Mouse (Mus musculus) CH12.LX (cell line): ENCODE data around the gene Ptch2.

Source experiments
- CHD1 ChIP-seq: IDR thresholded peaks from 2 replicates; pipeline ENCODE4 v1.6.1; 2012; ENCODE audit warnings: low read depth, low read length, improper control_type of control experiment, inconsistent platforms
- CTCF ChIP-seq, 2 experiments: IDR thresholded peaks in 1 of 2; conservative IDR thresholded peaks in 1 of 2; 2 replicates each; pipeline ENCODE4 v1.5.1; 2011 to 2012; ENCODE audit warnings: low read depth in 2 of 2, low read length in 2 of 2, improper control_type of control experiment in 1 of 2, inconsistent platforms in 1 of 2, mild to moderate bottlenecking in 1 of 2, moderate library complexity in 1 of 2
- EP300 ChIP-seq: IDR thresholded peaks from 2 replicates; pipeline ENCODE4 v1.6.1; 2011; ENCODE audit warnings: low read length, improper control_type of control experiment
- ETS1 ChIP-seq: conservative IDR thresholded peaks from 2 replicates; pipeline ENCODE4 v1.6.1; 2012; ENCODE audit warnings: low read depth, mild to moderate bottlenecking, inconsistent platforms, low read length, improper control_type of control experiment, moderate library complexity
- MAX ChIP-seq: IDR thresholded peaks from 2 replicates; pipeline ENCODE4 v1.6.1; 2011; ENCODE audit warnings: low read length, improper control_type of control experiment
- POLR2A ChIP-seq: IDR thresholded peaks from 2 replicates; pipeline ENCODE4 v1.6.1; 2011; ENCODE audit warnings: low read depth, mild to moderate bottlenecking, improper control_type of control experiment, low read length
- SIN3A ChIP-seq: IDR thresholded peaks from 2 replicates; pipeline ENCODE4 v1.6.1; 2012; ENCODE audit warnings: low read length, improper control_type of control experiment, inconsistent platforms
- TCF12 ChIP-seq: IDR thresholded peaks from 2 replicates; pipeline ENCODE4 v1.6.1; 2014; ENCODE audit warnings: low read depth, mild to moderate bottlenecking, inconsistent platforms, low read length, improper control_type of control experiment
- USF1 ChIP-seq: IDR thresholded peaks from 2 replicates; pipeline ENCODE4 v1.6.1; 2014; ENCODE audit warnings: low read depth, mild to moderate bottlenecking, inconsistent platforms, low read length, improper control_type of control experiment
- USF2 ChIP-seq: conservative IDR thresholded peaks from 2 replicates; pipeline ENCODE4 v1.6.1; 2011; ENCODE audit warnings: low read depth, low read length, improper control_type of control experiment
- ZMIZ1 ChIP-seq: IDR thresholded peaks from 2 replicates; pipeline ENCODE4 v1.6.1; 2012; ENCODE audit warnings: low read depth, mild to moderate bottlenecking, inconsistent platforms, low read length, improper control_type of control experiment

GRCm38 (mm10) chr4:117052626-117053025, 43.2 kb upstream of the Ptch2 start:
- TF ChIP-seq POLR2A (no peak), ETS1 (no peak), EP300 (no peak), MAX (no peak), TCF12 (no peak), CTCF (conservative IDR thresholded peaks at IDR 0.05 in 1 of 2, IDR thresholded peaks at IDR 0.05 in 1 of 2; ENCODE audit: low read depth in 2 of 2, low read length in 2 of 2) (no peak), USF2 (no peak), CHD1 (no peak), SIN3A (no peak), ZMIZ1 (no peak), USF1 (no peak)
